Mouse (Mus musculus) B cell, adult (primary cell): ENCODE measurements around the gene Abcd2. TPM values are rescaled to one million over a fixed set of nuclear protein-coding genes. Genes with fewer than 3 reads are reported as not detected.

Experiments used
- total RNA-seq: library from RNA; stranded (reverse); gene quantifications from 4 replicates; pipeline ENCODE4 v1.2.4, GENCODE M21; 2023; ENCODE audit not compliant: inconsistent age

Gene Abcd2
- total RNA-seq: 0.09 to 0.10 TPM in 2 of 4 replicates, not detected in the others

GRCm38 (mm10) chr15:91191412-91192222 lies at the start of gene Abcd2:
Gene Abcd2 (minus strand): TSS chr15:91191799.

GRCm38 (mm10) chr15:91199256-91199905 lies 7.8 kb upstream of the Abcd2 start, which contains the start of gene CN725425:
Gene CN725425 (plus strand): TSS chr15:91199494.

Other genes starting within 250 kb of the Abcd2 start
- gene Kif21a, start 141.9 kb downstream of the Abcd2 start, total RNA-seq: not detected in 4 replicates
- gene CN725425, start 7.7 kb upstream of the Abcd2 start, total RNA-seq: not detected in 4 replicates